Mouse (Mus musculus): Measurements from ENCODE around the gene Treml1. TPM values are rescaled to one million over a fixed set of nuclear protein-coding genes. Genes with fewer than 3 reads are reported as not detected.
"Not testable (repeated sequence)": the region's sequence is repeated elsewhere in the genome, so short reads cannot be mapped to it uniquely, and the experiment has no call there.

Gene Treml1
- total RNA-seq (2015) = 0.29 and 0.39 TPM in 2 replicates
- total RNA-seq (2017) = 0.40 TPM in 1 of 2 replicates, not detected in the other

DNA sequence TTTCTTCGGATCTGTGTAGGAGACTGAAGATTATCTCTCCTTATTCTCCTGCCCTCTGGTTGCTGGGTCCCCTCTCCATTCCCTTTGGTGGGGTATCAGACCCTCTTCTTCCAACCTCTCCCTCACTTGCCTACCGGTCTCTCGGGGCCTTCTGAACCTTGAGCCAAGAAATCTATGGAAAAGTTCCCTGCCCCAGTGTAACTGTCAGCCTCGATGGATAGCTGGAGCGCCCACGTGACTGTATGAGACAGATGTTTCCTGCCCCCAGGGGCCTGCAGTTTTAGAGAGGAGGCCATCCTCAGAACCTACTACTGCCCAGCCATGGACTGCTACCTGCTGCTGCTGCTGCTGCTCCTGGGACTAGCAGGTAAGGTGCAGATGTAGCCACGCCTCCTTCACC lies at the start of gene Treml1:
Gene Treml1, plus strand, starts transcription at position 301 of the 400 bp plus-strand sequence.
- no peak for ATAC-seq (ENCODE audit: poor library complexity, severe bottlenecking)

DNA sequence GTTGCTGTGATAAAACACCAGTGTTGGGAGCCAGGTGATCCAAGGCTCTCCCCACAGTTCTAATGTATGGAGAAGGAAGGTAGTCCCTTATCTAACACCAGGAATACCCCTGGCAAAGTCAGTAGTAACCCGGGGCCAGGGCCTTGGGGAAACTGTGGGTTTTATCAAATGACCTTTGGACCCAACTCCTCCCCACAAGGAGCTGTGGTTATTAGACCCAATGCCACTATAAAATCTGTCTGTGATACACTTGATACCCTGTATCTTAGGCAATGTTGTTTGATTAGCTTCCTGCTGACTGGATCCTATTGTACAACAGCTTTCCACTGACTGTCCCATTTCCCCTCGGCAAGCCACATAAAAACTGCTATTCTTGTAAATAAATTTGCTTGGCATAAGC lies 47.6 kb upstream of the Treml1 start:
- no peak for ATAC-seq (ENCODE audit: poor library complexity, severe bottlenecking)

DNA sequence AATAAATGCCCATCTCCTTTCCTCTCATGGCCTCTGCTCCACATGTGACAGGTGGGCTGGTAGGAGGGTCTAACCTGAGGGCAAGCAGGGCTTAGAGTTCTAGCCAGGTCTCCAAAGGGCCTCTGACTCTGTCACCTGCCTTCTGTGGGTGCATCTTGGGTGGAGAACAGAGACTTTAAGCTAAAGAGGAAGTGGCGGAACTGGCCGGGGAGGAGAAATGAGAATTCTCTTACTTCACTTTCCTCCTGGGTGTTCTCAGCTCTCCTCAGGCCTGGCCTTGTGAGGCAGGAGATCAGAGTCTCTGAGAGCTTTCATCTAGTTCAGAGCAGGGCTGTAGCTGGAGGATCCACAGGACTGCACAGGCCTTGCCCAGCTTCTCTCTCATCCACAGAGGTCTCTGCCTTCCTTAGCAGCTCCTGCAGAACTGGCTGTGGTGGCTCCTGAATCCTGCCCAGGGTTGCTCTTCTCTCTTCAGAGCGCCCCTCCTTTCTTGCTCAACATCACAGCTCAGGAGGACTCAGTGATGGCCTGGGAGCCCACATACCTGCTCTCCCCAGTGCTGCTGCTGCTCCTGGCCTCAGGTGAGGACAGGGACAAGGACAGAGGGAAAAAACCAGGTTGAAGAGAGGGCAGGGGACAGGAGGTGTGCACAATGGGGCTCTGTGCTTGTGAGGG lies 43.7 kb upstream of the Treml1 start, which contains the start of gene B430306N03Rik:
Gene B430306N03Rik, plus strand, starts transcription at position 237 of the 675 bp plus-strand sequence.
- ATAC-seq (ENCODE audit: poor library complexity, severe bottlenecking) = peak; percentile 84

DNA sequence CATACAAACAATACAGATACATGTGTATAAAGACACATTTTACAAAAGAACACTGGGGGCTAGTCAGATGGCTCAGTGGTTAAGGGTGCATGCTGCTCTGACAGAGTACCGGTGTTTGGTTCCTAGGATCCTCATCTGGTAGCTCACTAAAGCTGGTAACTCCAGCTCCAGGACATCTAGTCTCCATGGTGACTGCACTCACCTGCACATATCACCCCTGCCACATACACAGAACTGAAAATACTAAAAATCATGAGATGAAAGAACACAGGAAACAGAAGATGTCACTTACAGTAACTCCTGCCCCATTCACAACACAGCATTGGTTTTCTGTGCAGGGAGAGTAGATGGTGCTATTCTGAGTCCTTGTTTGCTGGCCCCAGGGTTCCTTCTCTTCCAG lies 41.0 kb upstream of the Treml1 start:
- no peak for ATAC-seq (ENCODE audit: poor library complexity, severe bottlenecking)

DNA sequence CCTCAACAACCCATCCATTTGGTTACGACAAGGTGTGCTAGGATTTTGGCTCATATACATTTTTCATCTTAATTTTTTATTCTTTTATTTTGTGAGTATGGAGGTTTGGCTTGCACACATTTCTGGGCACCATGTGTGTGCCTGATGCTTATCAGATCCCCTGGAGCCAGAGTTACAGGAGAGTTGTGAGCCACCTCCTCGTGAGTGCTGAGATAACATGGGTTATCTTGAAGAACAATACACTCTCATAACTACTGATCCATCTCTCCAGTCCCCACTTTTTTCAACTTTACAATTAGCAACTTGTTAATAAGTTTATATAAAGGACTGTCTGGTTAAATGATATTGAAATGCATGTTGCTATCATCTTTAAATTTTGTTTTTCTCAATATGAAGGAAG lies 38.4 kb upstream of the Treml1 start:
- no peak for ATAC-seq (ENCODE audit: poor library complexity, severe bottlenecking)

DNA sequence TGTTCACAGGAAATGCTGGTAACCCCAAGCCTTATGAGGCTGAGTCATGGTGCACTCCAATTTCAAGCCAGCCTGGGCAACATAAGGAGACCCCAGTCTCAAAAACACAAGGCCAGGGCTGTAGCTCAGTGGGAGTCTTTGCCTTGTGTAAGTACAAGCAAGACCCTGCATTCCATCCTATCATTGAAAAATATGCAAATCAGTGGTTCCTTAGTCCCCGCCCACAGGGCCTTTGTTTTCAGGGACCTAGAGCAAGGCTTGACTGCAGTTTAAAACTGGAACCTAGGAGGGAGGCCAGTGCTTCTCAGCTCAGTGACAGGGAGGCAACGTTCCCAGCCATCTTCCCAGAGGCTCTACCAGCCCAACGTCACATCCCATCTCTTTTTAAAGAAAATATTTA lies 36.5 kb upstream of the Treml1 start:
- ATAC-seq (ENCODE audit: poor library complexity, severe bottlenecking) = no peak

DNA sequence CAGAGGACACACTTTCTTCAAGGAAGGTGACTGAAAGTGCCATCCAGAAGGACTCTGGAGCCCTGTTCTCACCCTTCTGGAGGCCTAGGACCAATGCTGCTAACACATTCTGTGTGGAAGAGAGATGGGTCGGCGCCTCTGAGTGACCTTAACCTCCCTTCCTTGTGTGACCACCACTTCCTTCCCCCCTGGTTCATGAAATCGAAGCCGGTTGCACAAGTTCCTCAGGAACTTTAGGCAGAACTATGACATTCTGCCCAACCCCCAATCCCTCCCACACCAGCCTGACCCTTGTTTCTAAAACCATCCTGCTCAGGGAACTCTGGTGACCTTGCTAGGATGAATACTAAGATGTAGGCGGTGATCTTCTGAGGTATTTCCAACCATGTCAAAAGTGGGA lies 35.5 kb upstream of the Treml1 start:
- ATAC-seq (ENCODE audit: poor library complexity, severe bottlenecking) = peak; percentile 86

DNA sequence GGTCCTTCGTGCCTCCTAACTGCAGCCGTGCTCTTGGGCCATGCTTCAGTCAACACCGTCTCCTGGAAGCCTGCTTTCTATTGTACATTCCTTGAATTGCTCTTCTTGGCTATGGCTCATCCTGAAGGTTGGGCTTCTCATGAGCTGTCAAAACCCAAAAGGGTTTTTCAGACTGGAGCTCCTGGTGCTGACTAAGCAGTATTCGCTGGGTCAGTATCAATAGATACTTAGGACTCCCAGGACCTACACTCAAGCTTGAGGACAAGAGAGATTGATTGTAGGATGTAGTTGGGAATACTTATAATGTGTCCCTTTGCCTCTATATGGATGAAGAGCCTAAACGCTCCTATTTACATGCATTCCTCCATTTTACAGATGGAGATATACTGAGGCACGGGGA lies 34.6 kb upstream of the Treml1 start:
- ATAC-seq (ENCODE audit: poor library complexity, severe bottlenecking) = no peak

DNA sequence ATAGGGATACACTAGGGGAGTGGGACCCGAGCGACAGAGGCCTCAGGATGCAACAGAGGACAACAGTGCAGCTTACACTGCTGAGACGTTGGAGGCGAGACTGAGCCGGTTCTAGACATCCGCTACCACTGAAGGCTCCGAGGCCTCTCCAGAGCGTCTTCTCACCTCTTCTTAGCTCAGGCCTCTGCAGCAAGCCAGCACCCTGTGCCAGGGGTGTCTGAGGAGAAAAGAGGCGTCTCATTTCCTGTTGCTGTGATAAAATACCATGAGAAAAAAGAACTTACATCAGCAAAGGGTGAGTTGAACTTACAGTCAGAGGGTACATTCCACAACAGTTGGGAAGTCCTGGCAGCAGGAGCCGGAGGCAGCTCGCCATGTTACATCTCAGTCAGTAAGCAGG lies 34.1 kb upstream of the Treml1 start:
- peak; percentile 23; the same call in 1 of the 2 replicates for ATAC-seq (ENCODE audit: poor library complexity, severe bottlenecking)

DNA sequence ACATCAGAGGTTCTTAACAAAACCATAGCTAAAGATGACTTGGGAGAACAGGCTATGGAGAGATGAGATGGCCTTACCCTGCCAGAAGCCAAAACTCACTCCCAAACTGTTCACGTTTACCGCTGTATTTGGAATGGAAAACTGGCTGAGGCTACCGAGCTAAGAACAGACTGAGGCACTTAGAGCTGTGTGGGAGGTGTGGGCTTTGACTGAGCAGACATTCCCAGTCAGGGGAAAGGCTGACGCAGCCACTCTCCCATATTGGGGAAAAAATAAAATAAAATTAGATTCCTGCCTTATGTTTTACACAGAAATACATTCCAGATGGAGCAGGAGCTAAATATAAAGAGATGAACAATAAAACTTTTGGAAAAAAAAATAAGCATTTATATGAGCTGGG lies 33.1 kb upstream of the Treml1 start:
- no peak for ATAC-seq (ENCODE audit: poor library complexity, severe bottlenecking)

DNA sequence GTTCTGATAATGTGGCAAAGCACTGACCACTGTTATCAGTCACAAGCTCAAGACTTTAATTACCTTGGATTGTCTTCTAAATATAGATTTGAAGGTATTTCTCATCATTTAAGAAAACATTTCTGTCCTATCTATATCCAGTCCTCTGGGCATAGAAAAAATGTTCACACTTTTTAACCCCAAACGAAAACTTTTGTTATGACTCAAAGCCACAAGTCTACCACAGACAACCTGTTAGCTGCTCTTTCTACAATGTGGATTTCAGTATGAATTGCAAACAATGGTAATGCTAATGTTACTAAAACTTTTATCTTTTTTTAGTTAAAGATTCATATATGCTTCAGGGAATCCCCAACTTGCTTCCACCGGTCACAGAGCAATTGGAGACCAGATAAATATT lies 27.2 kb upstream of the Treml1 start:
- no peak for ATAC-seq (ENCODE audit: poor library complexity, severe bottlenecking)

DNA sequence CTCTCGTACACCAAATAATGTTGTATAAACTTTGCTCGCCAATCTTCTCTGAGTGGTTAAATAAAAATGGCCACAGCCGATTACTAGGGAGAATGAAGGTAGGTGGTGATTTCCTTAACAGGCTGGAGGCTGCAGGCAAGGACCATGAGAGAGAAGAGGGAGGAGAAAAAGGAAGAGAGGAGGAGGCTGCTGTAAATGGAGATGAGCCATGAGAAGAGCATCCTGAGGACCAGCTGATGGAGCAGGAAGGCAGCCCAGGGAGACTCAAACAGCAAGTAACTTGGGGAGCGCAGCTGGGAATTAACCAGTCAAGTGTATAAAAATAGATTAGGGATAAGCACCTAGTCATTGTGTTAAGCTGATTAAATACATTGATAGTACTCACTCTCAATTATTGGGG lies 25.5 kb upstream of the Treml1 start:
- no peak for ATAC-seq (ENCODE audit: poor library complexity, severe bottlenecking)

DNA sequence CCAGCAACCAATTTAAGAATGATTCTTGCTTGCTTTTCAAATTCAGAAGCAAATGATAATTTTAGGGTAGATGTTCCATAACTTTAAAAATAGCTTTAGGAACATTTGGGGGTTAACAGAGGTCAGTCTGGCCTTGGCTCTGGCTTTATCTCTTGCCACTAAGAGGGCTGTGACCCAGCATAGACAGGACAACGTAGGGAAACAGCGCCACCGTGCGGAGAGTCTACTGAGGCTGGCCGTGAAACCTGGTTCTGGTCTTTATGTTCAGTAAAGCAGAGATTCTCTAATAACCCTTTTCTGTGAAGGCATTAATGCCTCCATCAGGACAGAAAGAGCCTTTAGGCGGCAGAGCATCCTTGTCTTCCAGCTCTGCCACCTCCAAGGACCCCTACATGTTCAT lies 22.9 kb upstream of the Treml1 start:
- ATAC-seq (ENCODE audit: poor library complexity, severe bottlenecking) = peak; percentile 98

DNA sequence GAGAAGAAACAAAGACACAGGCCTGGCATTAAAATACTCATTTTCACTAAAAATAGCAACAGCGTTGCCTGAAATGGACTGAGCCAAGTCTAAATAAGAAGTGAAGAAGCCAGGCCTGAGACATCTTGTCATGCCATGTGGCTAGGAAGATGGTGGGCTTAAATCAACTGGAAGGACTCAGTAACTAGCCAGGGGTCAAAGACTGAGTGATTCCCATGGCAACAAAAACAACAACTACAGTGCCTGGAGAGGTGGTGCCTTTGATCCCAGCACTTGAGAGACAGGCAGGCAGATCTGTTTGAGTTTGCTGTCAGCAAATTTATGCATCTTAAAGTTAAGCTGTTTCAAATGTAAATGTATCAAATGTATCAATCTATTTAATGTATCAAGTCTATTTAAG lies 19.4 kb upstream of the Treml1 start:
- no peak for ATAC-seq (ENCODE audit: poor library complexity, severe bottlenecking)

DNA sequence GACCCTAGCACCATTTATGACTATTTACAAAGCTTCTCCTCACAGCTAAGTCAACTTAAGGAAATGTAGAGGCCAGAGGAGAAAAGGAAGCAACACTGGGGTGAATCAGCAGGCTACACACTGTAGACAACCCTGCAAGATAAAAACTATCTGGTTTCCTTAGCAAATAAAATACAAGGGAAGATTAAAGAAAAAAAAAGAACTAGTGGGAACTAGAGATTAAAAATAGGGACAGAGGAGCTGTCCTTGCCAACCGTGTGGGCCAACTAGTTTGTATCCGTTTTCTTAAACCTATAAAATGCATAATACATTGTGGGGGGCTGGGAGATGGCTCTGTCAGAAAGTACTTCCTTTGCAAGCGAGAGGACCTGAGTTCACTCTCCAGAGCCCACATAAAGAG lies 17.8 kb upstream of the Treml1 start:
- no peak for ATAC-seq (ENCODE audit: poor library complexity, severe bottlenecking)

DNA sequence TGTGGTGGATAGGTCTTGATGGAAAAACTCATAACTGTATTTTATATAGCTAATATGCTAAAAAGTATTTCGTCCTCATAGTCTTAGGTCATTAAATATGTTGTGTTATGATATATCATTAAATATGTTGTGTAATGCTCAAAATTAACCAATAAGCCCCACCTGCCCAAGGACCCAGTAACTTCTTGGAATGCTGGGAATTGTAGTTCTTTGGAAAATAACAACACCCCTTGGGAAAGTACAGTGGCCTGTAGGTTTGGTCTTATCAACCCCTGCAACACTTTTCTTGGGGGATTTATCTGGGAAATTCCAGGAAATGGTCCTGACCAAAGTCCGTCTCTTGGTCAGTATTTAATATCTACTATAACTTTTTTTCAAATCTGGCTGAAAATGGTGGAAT lies 16.7 kb upstream of the Treml1 start:
- ATAC-seq (ENCODE audit: poor library complexity, severe bottlenecking) = no peak

DNA sequence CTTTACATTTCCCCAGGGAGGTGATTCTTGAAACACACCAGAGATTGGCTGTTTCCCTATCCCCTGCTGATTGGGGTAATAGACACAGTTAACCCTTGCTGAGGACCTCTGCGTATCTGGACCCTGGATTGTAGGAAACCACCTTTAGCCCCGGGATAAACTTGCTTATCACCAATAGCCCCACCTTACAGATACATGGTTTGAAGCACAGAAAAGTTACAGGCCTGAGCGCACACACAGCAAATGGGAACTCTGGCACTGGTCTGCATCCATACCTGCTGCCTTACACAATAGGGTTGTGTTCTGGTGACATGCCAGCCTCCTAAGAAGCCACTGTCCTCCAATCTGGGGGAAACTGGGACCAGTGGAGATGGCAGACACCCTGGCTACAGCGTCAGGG lies 13.9 kb upstream of the Treml1 start:
- no peak for ATAC-seq (ENCODE audit: poor library complexity, severe bottlenecking)

DNA sequence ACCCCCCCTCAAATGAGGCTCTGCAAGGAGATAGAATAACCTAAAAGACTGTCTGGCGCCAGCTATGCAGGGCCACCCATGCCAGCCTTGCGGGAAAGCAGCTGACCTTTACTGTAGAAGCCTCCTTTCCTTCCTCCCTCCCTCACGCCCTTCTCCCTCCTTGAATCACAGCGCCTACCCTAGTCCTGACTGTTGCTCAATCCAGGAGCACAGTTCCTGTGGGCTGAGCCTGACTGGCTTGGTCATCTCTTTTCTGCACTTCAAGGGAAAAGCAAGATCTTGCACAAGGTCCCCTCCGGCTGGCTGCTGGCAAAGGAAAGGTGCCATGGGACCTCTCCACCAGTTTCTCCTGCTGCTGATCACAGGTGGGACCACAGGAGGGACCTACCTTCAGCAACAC lies 13.5 kb upstream of the Treml1 start, which contains the start of gene Trem2:
Gene Trem2, plus strand, starts transcription at position 171 of the 400 bp plus-strand sequence.
- ATAC-seq (ENCODE audit: poor library complexity, severe bottlenecking) = peak; percentile 69

DNA sequence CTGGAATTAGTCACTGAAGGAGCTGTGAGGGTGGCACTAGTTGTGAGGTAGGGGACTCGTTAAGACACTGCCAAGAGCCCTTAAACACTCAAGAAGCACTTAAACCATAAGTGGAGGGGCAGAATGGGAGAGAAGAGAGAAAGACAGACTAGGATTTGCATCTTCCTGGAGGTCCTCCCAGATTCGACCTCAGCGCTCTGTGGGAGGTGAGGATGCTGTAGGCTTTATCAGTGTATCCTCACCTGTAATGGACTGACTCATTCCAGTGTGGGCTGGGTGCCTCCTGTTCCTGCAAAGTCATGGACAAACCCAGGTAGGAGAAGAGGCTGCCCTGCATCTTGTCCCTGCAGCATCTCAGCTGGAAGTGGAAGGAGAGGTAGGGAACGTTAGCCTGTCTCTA lies 12.9 kb upstream of the Treml1 start:
- peak; percentile 38; the same call in 1 of the 2 replicates for ATAC-seq (ENCODE audit: poor library complexity, severe bottlenecking)

DNA sequence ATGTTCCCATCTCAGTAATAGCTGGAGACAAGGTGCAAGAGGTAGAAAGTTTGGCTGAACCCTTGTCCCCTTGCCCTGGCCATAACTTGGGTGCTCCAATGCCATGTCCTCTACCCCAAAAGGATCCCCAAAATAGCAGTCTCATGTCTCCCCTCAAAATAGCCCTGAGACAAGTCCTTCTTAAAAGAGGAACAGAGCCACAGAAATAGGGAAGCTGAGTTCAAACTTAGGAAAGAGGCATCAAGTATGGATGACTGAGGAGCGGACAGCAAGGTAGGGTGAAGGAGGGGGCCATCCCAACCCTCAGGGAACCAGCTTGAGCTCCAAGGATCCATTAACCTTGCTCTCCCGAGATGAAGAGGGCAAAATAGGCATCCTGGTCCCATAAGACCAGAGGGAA lies 12.4 kb upstream of the Treml1 start:
- ATAC-seq (ENCODE audit: poor library complexity, severe bottlenecking) = peak; percentile 89

DNA sequence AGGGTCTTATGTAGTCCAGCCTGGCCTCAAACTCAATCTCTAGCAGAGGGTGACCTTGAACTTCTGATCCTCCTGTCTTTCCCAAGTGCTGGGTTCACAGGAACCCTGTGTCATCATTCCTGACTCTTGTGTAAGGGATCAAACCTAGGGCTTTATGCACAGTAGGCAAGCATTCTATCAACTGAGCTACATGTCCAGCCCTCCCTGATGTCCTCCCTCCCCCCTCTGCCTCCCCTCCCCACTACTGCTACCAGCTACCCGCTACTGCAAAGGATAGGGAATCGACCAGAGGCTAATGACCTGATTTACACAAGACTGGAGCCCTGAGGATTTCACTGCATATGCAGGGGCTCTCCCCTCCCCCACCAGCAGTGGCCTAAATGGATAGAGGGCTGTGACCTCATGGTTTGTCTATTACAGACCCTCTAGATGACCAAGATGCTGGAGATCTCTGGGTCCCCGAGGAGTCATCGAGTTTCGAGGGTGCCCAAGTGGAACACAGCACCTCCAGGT lies 9.0 kb upstream of the Treml1 start:
- no peak for ATAC-seq (ENCODE audit: poor library complexity, severe bottlenecking)

DNA sequence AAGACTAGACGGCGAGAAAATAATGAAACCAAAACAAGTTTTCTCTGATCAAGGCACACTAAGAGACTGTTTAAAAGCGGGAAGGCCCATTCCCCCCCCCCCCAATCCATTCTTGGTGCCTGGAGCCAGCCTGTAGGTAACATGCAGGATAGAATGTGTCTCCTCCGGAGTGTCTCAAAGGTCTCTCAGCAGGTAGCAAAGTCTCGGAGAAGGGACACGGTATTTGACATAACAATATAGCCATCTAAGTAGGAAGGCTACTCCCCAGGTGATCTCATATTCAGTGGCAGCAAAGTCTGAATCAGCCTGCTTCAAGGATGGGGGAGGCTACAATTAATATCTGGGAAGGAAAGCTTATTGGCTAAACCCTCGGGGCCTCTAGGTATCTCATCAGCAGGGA lies 6.7 kb upstream of the Treml1 start:
- not testable (repeated sequence) for ATAC-seq (ENCODE audit: poor library complexity, severe bottlenecking)

DNA sequence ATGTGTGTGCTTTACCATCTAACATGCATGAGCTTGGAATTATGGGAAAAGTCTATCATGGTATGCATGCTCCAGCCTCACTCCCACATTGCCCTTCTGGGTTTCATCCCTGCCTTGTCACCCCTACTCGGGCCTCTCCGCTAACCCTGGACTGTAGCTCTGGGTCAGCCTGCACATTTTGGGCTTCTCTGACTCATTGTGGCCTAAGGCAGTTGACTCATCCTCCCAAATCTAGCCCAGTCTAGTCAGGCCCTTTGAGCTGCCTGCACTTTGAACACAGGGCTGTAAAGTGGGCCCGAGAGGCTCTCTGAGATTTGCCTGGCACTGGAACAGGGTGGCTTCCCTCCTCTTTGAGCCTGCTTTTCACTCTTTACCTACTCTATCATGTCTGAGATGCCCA lies 3.9 kb upstream of the Treml1 start:
- no peak for ATAC-seq (ENCODE audit: poor library complexity, severe bottlenecking)
